Mouse (Mus musculus) heart, postnatal 25 days (tissue): ENCODE results near the gene Mpv17l2. TPM values are rescaled to one million over a fixed set of nuclear protein-coding genes. Genes with fewer than 3 reads are reported as not detected.

ENCODE experiments used
- DNase-seq: peaks from one replicate; pipeline ENCODE4 v3.0.0; 2022; ENCODE audit warnings: low spot score
- intact Hi-C: fragments of 180-260 bp; cut with DNase I; formaldehyde crosslinking; loops from one replicate; pipeline ENCODE4 v1.15.1; 2025
- total RNA-seq, 2 experiments: library from RNA; stranded (reverse); gene quantifications; 2 replicates each; pipeline ENCODE4 v1.2.3; 2021

Mpv17l2 gene
- 10 to 100 TPM; 26.7 to 28.0 TPM for total RNA-seq

DNA sequence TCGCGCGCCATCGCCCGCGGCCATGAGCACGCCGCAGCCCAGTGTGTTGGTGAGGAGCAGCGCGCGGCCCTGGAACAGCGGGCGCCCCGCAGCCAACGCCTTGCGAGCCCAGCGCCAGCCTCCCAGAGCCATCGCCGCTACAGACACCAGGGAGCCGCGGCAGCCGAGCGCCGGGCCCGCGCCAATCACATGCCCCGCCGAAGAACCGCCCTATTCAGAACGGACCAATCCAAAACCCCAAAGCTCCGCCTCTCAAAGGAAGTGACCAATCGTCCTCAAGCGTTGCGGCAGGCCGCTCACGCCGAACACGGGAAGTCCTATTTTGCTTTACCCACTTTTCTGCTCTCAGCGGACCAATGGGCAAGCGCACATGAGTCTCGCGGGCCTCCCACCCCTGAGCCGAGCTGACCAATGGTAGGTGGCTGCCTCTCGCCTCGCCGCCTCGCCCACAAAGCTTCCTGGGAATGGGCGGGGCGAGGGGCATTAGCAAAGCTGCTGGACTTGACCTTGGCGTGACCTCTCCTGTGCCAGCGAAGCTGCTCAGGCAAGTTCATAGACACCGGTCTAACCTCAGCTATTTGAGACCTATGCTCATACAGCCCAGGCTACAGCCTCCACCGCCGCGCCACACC is at the start of gene Mpv17l2:
Mpv17l2 (minus strand) TSS at position 172 of the 632 bp plus-strand sequence.
- DNase-seq: peak; percentile 96
- intact Hi-C loops: loop anchor here (10.0 kb wide), 1 partner anchor 226 kb away; the partner anchor contains the start of gene Ell

DNA sequence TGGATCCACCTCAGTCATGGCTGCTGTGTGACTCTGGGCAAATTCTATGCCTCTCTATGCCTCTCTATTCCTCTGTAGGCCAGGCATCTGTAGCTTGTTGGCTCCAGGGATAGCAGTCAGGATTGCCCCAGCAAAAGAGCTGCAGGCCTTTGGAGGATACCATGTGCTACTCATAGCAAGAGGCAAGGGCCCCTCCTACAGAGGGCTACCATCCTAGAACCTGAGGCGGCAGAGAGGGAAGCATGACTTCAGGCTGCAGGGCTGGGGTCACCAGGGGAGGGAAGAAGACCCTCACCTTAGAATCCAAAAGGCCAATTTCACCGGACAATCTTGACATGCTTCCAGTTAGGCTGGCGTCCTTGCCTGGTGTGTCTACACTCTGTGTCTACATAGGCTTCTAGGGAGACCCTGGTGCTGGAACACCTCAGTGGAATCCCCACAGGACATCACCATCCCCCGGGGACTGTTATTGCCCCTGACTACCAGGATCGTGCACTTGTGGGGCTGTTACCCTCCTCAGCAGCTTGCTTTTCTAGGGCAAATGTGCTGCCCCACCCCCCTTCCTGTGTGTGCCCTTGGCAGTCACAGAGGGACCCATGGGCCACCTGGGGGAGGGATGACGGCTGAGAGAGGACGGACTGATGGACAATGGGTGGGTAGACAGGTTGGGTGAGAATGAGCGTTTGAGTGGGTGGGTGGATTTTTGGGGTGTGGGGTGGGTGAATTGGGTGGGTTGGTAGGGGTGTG is 48.4 kb upstream of the Mpv17l2 start:
- no peak for DNase-seq
- intact Hi-C loops: no loop called here

GRCm38 (mm10) chr8:70808239-70808638 is 47.5 kb upstream of the Mpv17l2 start, which contains the start of gene Il12rb1:
Gene Il12rb1 (plus strand): TSS chr8:70808449.
- intact Hi-C loops: no loop called here

DNA sequence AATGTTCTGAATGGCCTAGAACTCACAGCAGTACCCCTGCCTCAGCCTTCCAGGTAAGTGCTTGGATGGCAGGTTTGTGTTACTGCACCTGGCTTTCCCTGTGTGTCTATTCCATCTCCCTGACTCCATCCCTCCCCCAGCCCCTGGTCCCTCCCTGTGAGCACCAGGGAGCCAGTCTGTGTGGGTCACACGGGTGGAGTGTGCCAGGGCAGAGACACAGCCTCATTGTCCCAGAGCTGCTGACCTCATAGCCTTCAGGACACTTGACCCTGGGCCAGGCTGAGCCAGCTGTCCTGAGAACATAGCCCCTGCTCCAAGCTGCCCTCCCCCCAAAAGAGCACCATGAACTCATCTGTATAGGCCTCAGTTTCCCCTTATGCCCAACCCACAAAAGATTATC is 46.6 kb upstream of the Mpv17l2 start:
- intact Hi-C loops: no loop called here
- DNase-seq: no peak

More at GRCm38 (mm10) chr8:70808239-70808638, 47.5 kb upstream of the Mpv17l2 start, which contains the start of gene Il12rb1:
- DNase-seq: no peak

DNA sequence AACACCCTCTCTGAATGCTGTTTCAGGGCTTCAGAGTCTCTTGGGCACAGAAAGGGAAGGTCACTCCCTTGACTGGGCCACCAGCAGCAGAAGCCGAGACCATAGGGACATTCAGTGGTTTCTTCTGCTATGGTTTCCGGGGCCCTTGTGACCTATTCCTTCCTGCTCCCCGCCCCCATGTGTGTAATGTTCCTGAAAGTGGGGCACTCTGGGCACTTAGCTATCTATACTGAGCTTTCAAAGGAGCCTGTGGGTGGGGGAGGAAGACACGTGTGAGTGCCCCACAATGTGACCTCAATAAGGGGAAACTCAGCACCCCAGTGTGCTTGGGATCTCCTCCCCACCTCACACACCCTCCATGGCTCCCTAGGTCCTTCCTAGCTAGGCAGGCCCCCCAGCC is 45.8 kb upstream of the Mpv17l2 start:
- DNase-seq: peak; percentile 35
- intact Hi-C loops: no loop called here

GRCm38 (mm10) chr8:70804481-70805206 is 43.9 kb upstream of the Mpv17l2 start, which contains the start of gene Mast3:
Gene Mast3 (minus strand): TSS chr8:70805054.
- intact Hi-C loops: no loop called here
- DNase-seq: peak; percentile 78

GRCm38 (mm10) chr8:70803761-70804480 is 43.2 kb upstream of the Mpv17l2 start:
- intact Hi-C loops: no loop called here
- no peak for DNase-seq

GRCm38 (mm10) chr8:70802786-70803510 is 42.2 kb upstream of the Mpv17l2 start:
- intact Hi-C loops: no loop called here
- DNase-seq: no peak

GRCm38 (mm10) chr8:70801830-70802229 is 41.1 kb upstream of the Mpv17l2 start:
- intact Hi-C loops: no loop called here

GRCm38 (mm10) chr8:70801156-70801555 is 40.4 kb upstream of the Mpv17l2 start:
- DNase-seq: no peak
- intact Hi-C loops: no loop called here

More at GRCm38 (mm10) chr8:70801830-70802229, 41.1 kb upstream of the Mpv17l2 start:
- DNase-seq: no peak

DNA sequence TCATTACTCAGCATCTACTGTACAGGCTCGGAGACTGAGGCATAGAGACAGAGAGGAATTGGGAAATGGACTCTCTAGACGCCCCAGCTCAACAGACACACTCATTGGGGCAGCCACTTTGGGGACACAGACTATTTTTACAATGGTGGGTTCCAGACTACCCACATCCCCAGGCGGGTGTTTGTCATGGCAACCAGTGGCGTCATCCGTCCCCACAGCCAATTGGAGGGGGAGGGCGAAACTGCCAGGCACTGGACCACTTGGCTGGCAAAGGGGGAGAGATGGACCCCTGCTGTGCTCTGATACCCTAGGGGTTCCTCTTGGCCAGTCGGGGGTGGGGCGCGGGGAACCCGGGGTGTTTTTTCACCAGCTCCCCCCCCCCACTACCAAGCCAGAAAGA is 39.9 kb upstream of the Mpv17l2 start:
- DNase-seq: no peak
- intact Hi-C loops: no loop called here

DNA sequence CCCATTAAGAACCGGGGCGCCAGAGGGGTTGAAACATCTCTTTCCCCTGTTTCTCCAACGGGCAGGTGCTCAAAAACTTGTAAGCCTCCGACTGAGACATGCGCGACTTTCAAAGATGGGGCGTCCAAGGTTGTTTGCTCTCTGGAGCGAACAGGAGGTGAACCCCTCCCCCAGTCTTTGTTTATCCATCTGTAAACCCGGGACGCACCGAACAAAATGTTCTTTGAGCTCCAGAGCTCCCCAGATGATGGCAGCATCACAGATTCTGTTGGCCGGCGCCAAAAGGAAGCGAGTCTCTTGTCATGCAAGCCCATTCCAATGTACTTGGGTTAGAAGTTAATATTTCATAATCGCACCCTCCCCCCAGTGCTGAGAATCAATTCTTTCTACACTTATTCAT is 37.5 kb upstream of the Mpv17l2 start:
- DNase-seq: no peak
- intact Hi-C loops: no loop called here

DNA sequence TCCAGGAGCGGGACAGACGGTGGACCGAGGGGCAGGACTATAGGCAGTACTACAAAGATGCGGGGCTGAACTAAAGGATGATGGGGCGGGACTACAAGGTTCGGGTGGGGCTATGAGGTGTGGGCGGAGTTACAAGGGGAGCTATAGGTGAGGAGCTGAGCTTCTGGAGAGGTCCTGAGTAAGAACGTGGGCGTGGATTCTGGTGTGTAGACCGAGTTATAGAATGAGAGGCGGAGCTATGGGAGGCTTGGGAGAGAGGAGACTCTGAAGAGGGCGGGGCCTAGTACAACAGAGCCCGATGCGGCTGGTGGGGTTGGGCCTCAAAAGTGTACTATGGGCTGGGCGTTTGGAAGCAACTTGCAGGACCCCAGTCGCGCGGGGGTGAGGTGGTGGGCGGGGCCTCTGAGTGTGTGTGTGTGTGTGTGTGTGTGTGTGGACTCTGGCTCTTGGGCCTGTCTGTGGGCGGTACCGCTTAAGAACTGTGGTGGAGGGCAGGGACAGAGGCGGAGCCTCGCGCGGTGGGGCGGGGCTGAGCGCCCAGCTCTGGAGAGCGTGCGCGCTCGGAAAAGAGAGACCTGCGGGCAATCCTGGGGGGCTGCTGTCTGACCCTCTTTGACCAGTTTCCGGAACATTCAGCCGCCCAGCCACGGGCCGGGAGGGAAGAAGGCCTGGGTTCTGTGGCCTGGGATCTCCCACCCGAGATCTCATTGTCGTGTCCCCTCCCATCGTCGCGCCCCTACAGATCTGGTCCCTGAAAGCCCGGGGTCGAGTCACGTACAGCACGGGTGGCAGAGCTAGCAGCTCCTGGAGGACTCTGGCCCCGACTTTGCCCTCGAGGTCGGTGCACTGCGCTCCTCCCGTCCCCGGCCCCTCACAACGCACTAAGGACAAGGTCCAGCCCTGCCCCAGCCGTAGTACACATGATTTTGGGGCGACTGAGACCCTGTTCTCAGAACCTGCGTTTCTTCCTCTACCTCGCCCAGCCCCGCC is 36.6 kb upstream of the Mpv17l2 start:
- intact Hi-C loops: no loop called here
- peak; percentile 74 for DNase-seq

- intact Hi-C loops: no loop called here
- no peak for DNase-seq
Observed at GRCm38 (mm10) chr8:70796403-70797080, 35.8 kb upstream of the Mpv17l2 start.

DNA sequence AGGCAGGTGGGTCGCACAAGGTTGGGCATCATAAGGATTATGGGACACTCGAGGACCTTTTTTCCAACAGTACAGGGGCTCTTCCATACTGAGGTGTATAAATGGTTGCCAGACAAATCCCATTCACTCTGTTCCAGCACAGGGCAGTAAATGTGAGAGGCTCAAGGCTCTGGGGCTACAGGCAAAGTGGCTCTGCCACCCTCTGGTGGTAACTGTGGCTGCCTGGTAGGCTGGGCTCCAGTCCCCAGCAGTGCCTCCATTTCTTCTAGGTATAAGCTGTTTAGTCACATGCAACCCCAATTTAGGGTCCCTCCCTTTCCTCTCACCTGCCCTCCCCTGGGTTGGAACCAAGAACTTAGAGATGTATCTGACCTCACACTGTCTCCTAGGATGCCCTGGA is 34.6 kb upstream of the Mpv17l2 start:
- DNase-seq: no peak
- intact Hi-C loops: no loop called here

DNA sequence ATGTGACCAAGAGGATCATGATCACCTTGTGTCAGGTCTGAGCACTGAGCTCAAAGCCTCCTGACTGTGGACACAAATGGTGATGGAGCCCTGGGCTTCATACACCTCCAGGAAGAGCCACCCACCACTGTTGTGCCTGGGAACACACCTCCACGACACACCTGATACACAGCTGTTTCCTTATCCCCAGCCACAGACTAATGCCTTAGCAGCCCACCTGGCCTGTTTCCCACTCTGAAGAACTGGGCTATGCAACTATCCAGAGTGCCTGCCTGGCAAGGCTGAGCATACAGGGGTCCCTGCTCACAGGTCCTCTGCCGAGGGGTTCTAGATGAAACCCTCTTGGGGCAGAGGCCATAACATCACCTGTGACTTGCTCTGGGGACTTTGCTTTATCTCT is 33.5 kb upstream of the Mpv17l2 start:
- DNase-seq: no peak
- intact Hi-C loops: no loop called here

GRCm38 (mm10) chr8:70792700-70793099 is 32.0 kb upstream of the Mpv17l2 start:
- intact Hi-C loops: no loop called here
- DNase-seq: no peak
